Mouse (Mus musculus) stomach, embryonic 16.5 days (tissue): ENCODE measurements around the gene Cnnm2. TPM values are rescaled to one million over a fixed set of nuclear protein-coding genes. Genes with fewer than 3 reads are reported as not detected.
A peak's percentile ranks its signal among the peaks of the same experiment; 100 is the strongest.

ENCODE experiments used
- ATAC-seq: fragments of 200-750 bp; cut with Nextera tagmentation; 2 replicates; pipeline ENCODE4 v1.8.0; 2017; ENCODE audit warnings: moderate number of reproducible peaks, moderate TSS enrichment; ENCODE audit not compliant: insufficient read depth, low FRiP score
- H3K27ac ChIP-seq: fragments of 300-500 bp; sonication (generic); 2 replicates; pipeline ENCODE4 v1.5.1; 2014; ENCODE audit warnings: low read length
- H3K27me3 ChIP-seq: fragments of 300-500 bp; sonication (generic); 2 replicates; pipeline ENCODE4 v1.6.1; 2014; ENCODE audit warnings: low read length, control low read depth, mixed read lengths; ENCODE audit not compliant: control insufficient read depth, insufficient read depth
- H3K36me3 ChIP-seq: fragments of 300-500 bp; sonication (generic); 2 replicates; pipeline ENCODE4 v1.6.1; 2014; ENCODE audit warnings: low read length; ENCODE audit not compliant: control insufficient read depth, insufficient read depth
- H3K4me1 ChIP-seq: fragments of 300-500 bp; sonication (generic); 2 replicates; pipeline ENCODE4 v1.6.1; 2014; ENCODE audit warnings: low read length, control low read depth, mixed read lengths; ENCODE audit not compliant: control insufficient read depth, insufficient read depth
- H3K4me2 ChIP-seq: fragments of 300-500 bp; sonication (generic); 2 replicates; pipeline ENCODE4 v1.6.1; 2014; ENCODE audit warnings: low read depth, low read length, mixed read lengths
- H3K4me3 ChIP-seq: fragments of 300-500 bp; sonication (generic); replicated peaks from 2 replicates; pipeline ENCODE4 v1.5.1; 2014; ENCODE audit warnings: mild to moderate bottlenecking, low read length
- H3K9ac ChIP-seq: fragments of 300-500 bp; sonication (generic); 2 replicates; pipeline ENCODE4 v1.6.1; 2014; ENCODE audit warnings: low read length
- H3K9me3 ChIP-seq: fragments of 300-500 bp; sonication (generic); replicated peaks from 2 replicates; pipeline ENCODE4 v1.6.1; 2016; ENCODE audit warnings: low read length, control low read depth; ENCODE audit not compliant: control insufficient read depth
- WGBS: fragments of 180-500 bp; shearing (Covaris S2); extraction: QIAGEN DNeasy Blood & Tissue Kit; methylation state at CpG from one replicate; pipeline ENCODE4 v1.1.7; 2014; 5-methylcytosine and 5-hydroxymethylcytosine counted together
- polyA plus RNA-seq: library from polyadenylated mRNA; unstranded; fragments of >200 nt; fragmentation: Nextera tagmentation; extraction: Ambion mirVana; gene quantifications from 2 replicates; pipeline ENCODE4 v1.2.1, GENCODE M21; 2015

Cnnm2 gene
- polyA plus RNA-seq, 1 experiment from 2014 or later = 1.5 TPM

- Histone ChIP-seq H3K4me3 (no peak overlapping the region), H3K27me3 (no peaks in the 10 kb centered on the region), H3K9me3 (no peaks in the 10 kb centered on the region), H3K9ac (no peak overlapping the region), H3K4me1 (no peaks in the 10 kb centered on the region), H3K27ac (no peak overlapping the region), H3K36me3 (no peaks in the 10 kb centered on the region), H3K4me2 (no peak overlapping the region)
- WGBS = 70% methylated on average over 9 of the region's 9 CpGs
- ATAC-seq = no peak
These were observed 154.1 kb downstream of the Cnnm2 start for GRCm38 (mm10) chr19:46915406-46916080.

GRCm38 (mm10) chr19:46920571-46920970 is 159.2 kb downstream of the Cnnm2 start:
- Histone ChIP-seq H3K4me3 (no peak overlapping the region), H3K36me3 (no peaks in the 10 kb centered on the region), H3K27me3 (no peaks in the 10 kb centered on the region), H3K9ac (no peak overlapping the region), H3K4me2 (no peak overlapping the region), H3K27ac (no peak overlapping the region), H3K4me1 (no peaks in the 10 kb centered on the region), H3K9me3 (no peaks in the 10 kb centered on the region)
- WGBS = 77% methylated on average over 6 of the region's 6 CpGs
- no peak for ATAC-seq

GRCm38 (mm10) chr19:46926357-46926756 is 165.0 kb downstream of the Cnnm2 start:
- WGBS = 52% methylated on average over 4 of the region's 4 CpGs
- Histone ChIP-seq H3K27ac (no peak overlapping the region), H3K4me2 (no peak overlapping the region)

GRCm38 (mm10) chr19:46926951-46927350 is 165.6 kb downstream of the Cnnm2 start:
- no peak overlapping the region for H3K27ac ChIP-seq
- H3K4me1 ChIP-seq = peaks cover 19% of the 10 kb centered on the region
- no peak for ATAC-seq
- H3K4me3 ChIP-seq = no peak overlapping the region
- H3K9me3 ChIP-seq = no peaks in the 10 kb centered on the region
- no peaks in the 10 kb centered on the region for H3K27me3 ChIP-seq
- H3K36me3 ChIP-seq = no peaks in the 10 kb centered on the region
- WGBS = 29% methylated on average over 5 of the region's 5 CpGs
- H3K9ac ChIP-seq = no peak overlapping the region
- 0 out of 2 replicates have a peak overlapping the region, but pooled peaks have one; percentile 0 for H3K4me2 ChIP-seq

More at GRCm38 (mm10) chr19:46926357-46926756, 165.0 kb downstream of the Cnnm2 start:
- Histone ChIP-seq H3K4me1 (peaks cover 19% of the 10 kb centered on the region), H3K4me3 (no peak overlapping the region), H3K36me3 (no peaks in the 10 kb centered on the region), H3K9me3 (no peaks in the 10 kb centered on the region), H3K27me3 (no peaks in the 10 kb centered on the region), H3K9ac (no peak overlapping the region)
- ATAC-seq = no peak

GRCm38 (mm10) chr19:46928136-46928535 is 166.7 kb downstream of the Cnnm2 start:
- H3K9ac ChIP-seq = no peak overlapping the region
- H3K27me3 ChIP-seq = no peaks in the 10 kb centered on the region
- WGBS = 46% methylated on average over 4 of the region's 4 CpGs
- peaks cover 19% of the 10 kb centered on the region for H3K4me1 ChIP-seq
- H3K4me2 ChIP-seq = no peak overlapping the region
- H3K36me3 ChIP-seq = no peaks in the 10 kb centered on the region
- H3K9me3 ChIP-seq = no peaks in the 10 kb centered on the region
- H3K27ac ChIP-seq = no peak overlapping the region
- no peak for ATAC-seq
- no peak overlapping the region for H3K4me3 ChIP-seq

- H3K9me3 ChIP-seq = no peaks in the 10 kb centered on the region
- no peaks in the 10 kb centered on the region for H3K36me3 ChIP-seq
- WGBS = 34% methylated on average over 6 of the region's 6 CpGs
- H3K4me2 ChIP-seq = no peak overlapping the region
- H3K4me3 ChIP-seq = no peak overlapping the region
- no peaks in the 10 kb centered on the region for H3K27me3 ChIP-seq
- H3K4me1 ChIP-seq = peaks cover 19% of the 10 kb centered on the region
- H3K9ac ChIP-seq = no peak overlapping the region
- no peak for ATAC-seq
- H3K27ac ChIP-seq = no peak overlapping the region
These were observed 167.7 kb downstream of the Cnnm2 start for GRCm38 (mm10) chr19:46929044-46929587.

Other genes with a start within 250 kb of the Cnnm2 start
- 98.1 and 105 TPM in 2 replicates for gene Arl3, start 188.4 kb upstream of the Cnnm2 start, polyA plus RNA-seq
- gene Sfxn2, start 188.2 kb upstream of the Cnnm2 start, polyA plus RNA-seq = 16.6 and 19.3 TPM in 2 replicates
- gene Wbp1l, start 162.5 kb upstream of the Cnnm2 start, polyA plus RNA-seq = 37.1 and 38.0 TPM in 2 replicates
- gene Cyp17a1, start 88.4 kb upstream of the Cnnm2 start, polyA plus RNA-seq = 0.09 TPM in 1 of 2 replicates, not detected in the other
- 14.1 and 15.3 TPM in 2 replicates for gene Borcs7, start 71.7 kb upstream of the Cnnm2 start, polyA plus RNA-seq
- gene As3mt, start 54.1 kb upstream of the Cnnm2 start, polyA plus RNA-seq = 26.6 and 28.1 TPM in 2 replicates